Mouse (Mus musculus) mouse trophoblast stem cell (cell line): Measurements from ENCODE around the gene Gucy2e.

Source experiments
- in situ Hi-C, 2 experiments: fragments of 300-500 bp; cut with MseI, MboI; formaldehyde crosslinking; loops; 2 replicates in 1 of 2; 3 replicates in 1 of 2; pipeline ENCODE4 v1.15.1; 2025

Gene Gucy2e

DNA sequence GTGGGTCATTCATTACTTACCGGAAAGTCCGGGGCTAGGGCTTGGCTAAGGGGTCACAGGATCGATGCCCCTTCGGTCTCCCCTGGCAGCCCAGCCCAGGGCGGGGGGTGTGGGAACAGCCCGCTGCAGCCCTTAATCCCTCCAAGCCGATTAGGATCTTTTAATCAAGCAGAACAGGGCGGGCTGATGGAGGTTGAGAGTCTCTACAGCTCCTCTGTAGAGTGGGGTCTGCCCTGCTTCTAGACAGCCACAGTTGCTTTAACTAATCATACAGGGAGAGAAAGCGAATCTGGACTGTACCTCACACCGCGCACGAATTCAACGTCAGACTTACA lies at the start of gene Gucy2e:
Gene Gucy2e, minus strand, starts transcription at position 111 of the 335 bp plus-strand sequence.
- in situ Hi-C loops = no loop called here

DNA sequence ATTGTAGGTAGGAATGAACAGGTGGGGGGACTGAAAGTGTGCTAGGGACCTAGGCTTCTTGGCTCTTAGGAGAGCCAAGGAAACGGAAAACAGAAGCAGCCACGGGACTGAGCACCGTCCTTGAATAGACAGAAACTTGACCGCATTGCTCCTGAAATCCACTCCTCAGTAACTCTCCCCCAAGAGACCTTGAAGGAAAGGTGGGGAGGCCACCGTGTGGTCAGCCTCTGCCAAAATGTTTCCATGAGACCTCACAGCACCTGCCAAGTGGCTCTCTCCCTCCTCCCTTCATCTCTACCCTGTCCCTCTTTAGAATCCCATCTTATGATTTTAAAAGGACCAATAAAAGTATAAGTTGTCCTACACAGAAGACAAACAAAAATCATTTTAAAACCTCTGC lies 40.4 kb upstream of the Gucy2e start:
- in situ Hi-C loops = no loop called here

DNA sequence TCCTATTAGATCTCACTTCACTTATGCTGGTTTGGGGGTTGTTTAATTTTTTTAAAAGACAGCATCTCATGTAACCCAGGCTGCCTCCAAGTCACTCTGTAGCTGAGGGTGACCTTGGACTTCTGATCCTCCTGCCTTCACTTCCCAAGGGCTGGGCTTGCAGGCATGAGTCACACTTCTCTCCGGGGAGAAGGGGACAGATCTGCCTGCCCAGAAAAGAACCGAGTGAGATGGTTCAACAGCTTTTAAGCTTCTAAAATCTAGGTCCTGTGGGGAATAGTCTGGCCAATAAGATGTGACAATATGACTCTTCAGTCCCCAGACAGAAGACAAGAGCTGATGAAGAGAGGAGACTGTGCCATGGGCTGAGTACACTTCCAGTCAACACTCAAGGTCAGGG lies 39.2 kb upstream of the Gucy2e start:
- in situ Hi-C loops = no loop called here

DNA sequence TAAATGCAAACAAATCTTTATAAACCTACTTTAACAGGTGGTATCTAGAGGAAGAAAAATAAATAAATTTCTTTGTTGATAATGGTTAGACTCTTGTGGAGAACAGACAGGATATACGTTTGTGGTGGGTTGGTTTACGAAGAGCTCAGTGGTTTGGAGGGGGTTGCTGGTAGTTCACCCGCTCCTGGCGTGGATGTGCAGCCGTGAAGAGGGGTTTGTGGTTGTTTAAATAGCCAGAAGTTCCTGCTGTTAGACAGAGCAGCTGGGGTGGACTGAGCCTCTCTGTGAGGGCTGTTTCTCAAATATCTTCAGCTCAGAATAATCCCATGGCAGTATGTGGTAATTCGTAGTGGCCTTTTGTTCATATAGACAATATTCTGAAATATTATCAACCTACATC lies 38.8 kb upstream of the Gucy2e start:
- in situ Hi-C loops = no loop called here

DNA sequence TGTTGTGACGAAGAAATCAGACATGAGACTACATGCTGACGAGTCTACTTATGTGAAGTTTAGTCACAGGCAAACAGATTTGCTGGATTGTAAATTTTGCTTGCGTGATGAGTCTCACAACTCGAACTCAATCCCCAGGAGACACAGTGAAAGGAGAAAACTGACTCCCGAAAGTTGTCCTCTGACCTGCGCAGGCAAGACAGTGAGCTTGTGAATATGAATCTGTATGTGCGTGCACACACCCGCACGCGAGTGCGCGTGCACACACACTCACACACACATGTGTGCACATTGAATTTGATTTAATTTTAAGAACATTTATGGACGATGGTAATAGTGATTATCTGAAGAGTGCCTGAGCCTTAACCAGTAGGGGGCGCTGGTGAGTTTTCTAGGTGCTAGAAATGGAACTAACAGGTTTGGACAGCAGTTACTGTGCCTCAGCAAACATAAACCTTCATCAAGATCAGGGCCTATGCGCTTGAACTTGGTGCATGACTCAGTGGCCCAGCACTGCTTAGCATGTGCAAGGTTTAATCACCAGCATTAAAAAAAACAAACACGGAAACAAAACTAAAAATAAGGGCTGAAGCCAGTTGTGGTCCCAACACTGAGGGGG lies 35.4 kb upstream of the Gucy2e start:
- in situ Hi-C loops = loop anchor here (25.0 kb wide), 1 partner anchor 240 kb away; no protein-coding TSS in a partner anchor

DNA sequence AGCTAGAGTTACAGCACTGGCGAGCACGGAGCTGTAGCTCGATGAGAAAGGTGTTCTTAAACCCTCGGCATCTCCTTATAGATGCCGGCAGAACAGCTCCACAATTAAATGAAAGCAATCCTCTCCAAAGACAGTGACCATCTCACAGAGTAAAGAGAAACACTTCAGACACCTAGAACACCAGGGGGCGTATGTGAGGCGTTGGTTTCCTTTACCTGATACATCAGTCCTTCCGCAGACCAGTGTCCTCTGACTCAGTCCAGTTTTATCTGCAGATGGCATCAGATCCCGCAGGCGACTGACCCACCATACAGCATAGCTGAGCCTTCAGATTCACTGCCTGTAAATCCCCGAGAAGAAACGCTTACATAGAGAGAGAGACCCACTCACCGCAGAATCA lies 32.7 kb upstream of the Gucy2e start:
- in situ Hi-C loops = loop anchor here (5.0 to 25.0 kb wide), 2 partner anchors 118 to 243 kb away; no protein-coding TSS in a partner anchor

DNA sequence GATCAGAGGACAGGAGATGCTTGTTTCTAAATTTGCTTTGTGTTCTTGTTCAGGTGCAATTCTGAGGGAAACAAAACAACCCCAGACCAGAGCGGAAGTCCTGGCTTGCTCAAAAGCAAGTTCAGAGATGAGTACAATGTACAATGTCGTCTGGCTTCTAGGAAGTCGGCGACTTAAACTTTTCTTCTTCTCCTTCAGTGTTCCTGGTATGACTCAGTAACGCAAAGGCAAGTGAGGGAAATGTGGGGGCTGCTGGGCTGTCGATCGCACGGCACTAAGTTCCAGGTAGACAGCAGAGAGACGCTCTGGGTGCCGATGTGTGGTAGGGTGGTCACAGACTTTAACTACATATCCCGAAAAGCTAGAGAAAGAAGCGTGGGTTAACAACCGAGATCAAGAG lies 31.3 kb upstream of the Gucy2e start:
- in situ Hi-C loops = loop anchor here (5.0 to 25.0 kb wide), 2 partner anchors 119 to 244 kb away; no protein-coding TSS in a partner anchor

DNA sequence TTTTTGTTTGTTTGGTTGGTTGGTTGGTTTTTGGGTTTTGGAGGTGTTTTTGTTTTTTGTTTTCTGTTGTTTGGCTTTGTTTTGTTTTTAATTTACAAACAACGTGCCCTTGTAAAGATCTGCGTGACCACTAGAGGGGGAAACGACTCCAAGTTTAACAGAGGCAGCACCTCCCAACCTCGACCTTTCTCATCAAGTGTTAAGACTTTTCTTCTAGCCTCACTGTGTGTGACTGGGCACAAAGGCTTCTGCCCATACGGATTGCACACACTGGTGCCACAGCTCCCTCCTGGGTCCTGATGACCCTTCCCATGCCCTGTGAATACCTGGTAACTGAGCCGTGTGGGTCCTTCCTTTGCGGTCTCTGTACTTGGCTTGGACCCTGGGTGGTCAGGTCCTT lies 30.5 kb upstream of the Gucy2e start:
- in situ Hi-C loops = loop anchor here (5.0 to 25.0 kb wide), 2 partner anchors 120 to 245 kb away; no protein-coding TSS in a partner anchor

DNA sequence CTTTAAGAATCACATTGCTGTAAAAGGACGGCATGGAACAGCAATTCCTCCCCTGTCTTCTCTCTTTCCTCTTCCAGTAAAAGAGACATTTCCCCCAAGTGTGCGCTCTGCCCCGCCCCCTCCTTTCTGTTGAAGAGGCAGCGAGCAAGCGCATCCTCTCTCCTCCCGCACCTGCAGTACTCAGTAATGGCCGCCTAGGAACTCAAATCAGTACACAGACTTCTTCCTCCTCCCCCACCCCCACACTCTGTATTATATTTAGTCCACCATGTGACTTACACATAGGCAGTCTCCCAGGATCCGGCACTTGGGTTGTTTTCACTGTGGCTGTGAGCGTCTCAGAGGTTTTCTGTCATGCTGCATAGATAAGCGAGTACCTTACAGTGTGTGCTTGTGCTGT lies 29.4 kb upstream of the Gucy2e start:
- in situ Hi-C loops = loop anchor here (5.0 to 25.0 kb wide), 2 partner anchors 121 to 246 kb away; no protein-coding TSS in a partner anchor

DNA sequence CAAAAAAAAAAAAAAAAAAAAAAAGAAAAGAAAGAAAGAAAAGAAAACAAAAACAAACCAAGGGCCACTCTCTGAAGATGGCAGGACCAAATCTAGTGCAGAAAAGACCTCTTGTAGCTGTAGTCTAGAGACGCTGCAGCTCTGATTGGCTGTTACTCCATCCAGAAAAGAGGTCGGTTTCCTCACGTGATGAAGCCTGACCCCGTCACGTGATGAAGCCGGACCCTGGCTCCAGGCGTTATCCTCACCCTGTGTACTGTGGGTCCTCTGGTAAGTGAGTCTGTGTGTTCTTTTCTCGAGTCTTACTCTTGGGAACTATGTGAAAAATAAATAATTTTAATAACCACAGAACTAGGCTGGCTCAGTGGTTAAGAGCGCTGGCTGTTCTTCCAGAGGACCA lies 28.6 kb upstream of the Gucy2e start:
- in situ Hi-C loops = loop anchor here (5.0 to 25.0 kb wide), 2 partner anchors 122 to 247 kb away; no protein-coding TSS in a partner anchor

DNA sequence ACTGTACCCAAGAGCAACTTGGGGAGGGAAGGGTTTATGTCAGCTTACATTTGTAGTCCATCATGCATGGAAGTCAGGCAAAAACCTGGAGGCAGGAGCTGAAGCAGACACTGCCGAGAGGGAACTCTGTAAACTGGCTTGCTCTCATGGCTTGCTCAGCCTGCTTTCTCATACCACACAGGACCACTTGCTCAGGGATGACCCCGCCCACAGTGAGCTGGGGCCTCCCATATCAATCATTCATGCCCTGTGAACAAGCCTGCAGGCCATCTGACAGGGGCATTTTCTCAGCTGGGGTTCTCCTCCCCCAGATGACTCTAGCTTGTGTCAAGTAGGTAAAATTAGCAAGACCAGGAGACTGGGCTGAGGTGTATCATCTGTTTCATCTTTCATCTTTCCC lies 27.4 kb upstream of the Gucy2e start:
- in situ Hi-C loops = loop anchor here (5.0 to 25.0 kb wide), 2 partner anchors 123 to 248 kb away; no protein-coding TSS in a partner anchor

DNA sequence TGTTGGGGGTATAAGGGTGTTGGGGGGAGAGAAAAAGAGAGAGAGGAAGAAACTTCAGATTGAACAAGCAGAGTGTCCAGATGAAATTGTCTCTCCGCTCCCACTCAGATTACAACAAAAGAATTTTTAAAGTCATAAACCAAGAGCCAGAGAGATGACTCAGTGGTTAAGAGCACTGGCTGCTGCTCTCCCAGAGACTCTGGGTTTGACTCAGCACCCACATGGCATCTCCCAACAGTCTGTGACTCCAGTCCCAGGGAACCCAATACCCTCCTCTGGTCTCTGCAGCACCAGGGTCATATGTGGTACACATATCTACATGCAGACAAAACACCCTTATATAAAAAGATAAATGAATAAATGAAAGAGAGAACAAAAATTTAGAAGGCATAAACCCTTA lies 23.3 kb upstream of the Gucy2e start:
- in situ Hi-C loops = loop anchor here (5.0 to 25.0 kb wide), 2 partner anchors 127 to 252 kb away; no protein-coding TSS in a partner anchor

DNA sequence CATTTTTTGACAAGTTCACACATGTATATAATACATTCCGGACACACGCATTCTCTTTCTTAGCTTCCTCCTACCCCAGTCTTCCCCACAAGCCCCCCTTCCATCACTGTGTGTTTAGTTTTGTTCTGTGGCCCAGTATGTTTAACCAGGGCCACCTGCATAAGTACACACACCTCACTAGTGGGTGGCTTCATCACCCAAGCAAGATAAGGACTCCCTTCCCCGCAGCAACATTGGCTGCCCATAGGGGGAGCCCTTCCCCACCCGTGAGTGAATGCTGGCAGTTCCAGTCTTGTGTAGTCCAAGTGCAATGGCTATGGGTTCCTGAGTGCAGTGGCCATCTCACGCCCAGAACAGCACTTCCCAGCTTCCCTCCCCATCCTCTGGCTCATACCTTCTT lies 21.5 kb upstream of the Gucy2e start:
- in situ Hi-C loops = loop anchor here (25.0 kb wide), 1 partner anchor 254 kb away; no protein-coding TSS in a partner anchor

DNA sequence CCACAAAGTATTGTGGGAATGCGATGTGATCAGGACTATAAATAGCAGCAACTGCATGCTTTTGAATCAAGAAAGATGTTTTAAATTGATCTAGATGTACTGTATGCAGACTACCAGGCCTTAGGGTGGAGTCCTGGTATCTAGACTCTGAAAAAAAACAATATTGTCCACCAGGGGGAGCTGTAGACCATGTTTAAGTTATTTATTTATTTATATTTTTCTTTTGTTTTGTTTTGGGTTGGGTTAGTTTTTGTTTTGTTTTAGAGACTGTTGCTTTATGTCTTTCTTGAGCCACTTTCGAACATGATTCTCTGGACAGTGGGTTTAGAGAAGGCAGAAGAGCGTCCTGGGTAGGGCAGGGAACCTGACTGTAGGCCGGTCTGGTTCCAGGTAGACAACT lies 21.0 kb upstream of the Gucy2e start:
- in situ Hi-C loops = loop anchor here (25.0 kb wide), 1 partner anchor 254 kb away; no protein-coding TSS in a partner anchor

DNA sequence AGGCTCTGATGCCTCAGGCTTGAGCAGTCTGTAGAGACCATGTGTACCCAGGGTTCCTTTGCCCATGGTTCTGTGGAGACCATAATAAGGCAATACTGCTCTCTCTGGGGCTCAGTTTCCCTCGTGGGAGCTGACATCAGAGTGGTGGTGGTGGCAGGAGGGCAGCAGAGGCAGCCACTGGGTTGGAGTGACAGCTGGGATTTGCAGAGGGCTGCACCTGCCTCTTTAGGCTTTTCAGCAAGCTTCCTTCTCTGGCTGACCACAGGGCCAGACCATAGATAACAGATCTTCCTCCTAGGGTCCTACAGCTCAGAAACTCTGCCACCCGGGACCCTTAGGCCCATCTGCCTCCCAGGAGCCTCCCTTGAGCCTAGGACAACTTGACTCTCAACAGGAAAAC lies 20.2 kb upstream of the Gucy2e start:
- in situ Hi-C loops = loop anchor here (25.0 kb wide), 1 partner anchor 255 kb away; no protein-coding TSS in a partner anchor

DNA sequence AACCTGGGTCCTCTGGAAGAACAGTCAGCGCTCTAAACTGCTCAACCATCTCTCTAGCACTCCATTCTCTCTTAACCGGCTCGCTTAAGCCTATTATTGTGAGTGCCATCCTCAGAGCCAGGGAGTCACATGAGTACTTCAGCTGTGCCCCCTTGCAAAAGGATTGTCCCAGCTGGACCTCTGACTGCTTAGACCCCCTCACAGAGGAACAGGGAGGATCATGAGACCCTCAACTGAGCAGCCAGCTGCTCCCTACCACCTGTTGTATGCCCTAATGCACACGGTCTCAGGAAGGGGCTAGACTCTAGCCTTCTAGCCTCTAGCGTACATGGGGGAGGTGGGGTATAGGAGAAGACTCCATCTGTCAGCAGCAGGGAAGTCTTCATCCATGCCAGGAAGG lies 18.0 kb upstream of the Gucy2e start:
- in situ Hi-C loops = loop anchor here (25.0 kb wide), 1 partner anchor 257 kb away; no protein-coding TSS in a partner anchor

DNA sequence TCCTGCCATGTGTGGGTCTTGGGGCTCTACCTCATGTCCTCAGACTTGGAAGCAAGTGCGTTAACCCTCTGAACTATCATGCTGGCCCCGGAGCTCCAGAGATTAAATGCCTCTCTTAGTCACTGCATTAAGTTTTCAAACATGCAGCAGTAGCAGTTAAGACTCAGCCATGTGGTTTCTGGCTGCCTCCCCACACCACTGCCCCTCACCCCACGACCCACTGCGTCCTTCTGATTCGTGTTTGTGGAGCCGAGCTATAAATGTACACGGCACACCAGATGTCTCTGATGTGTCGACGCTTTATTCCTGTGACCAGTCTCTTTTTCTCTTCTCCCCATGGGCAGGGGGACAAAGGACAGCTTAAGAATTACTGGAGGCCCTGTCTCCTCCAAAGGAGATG lies 16.3 kb upstream of the Gucy2e start:
- in situ Hi-C loops = loop anchor here (25.0 kb wide), 1 partner anchor 259 kb away; no protein-coding TSS in a partner anchor

DNA sequence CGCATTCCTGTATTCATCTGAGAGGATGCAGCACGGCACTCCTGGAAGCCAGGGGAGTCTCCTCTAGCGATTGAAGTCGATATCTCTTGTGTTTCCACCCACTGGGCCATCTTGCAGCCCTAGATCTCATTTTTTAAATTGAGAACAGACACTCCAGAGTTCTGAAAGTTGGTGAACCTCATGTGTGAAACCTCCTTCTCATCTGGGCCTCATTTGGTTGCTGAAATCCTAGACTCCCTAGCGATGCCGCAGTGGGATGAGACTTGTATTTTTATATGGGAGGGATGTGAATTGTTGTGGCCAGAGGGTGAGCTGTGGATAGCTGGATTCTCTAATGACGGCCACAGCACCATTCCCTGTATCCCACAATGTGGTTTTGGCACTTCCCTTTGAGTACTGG lies 15.1 kb upstream of the Gucy2e start:
- in situ Hi-C loops = loop anchor here (25.0 kb wide), 1 partner anchor 260 kb away; no protein-coding TSS in a partner anchor

DNA sequence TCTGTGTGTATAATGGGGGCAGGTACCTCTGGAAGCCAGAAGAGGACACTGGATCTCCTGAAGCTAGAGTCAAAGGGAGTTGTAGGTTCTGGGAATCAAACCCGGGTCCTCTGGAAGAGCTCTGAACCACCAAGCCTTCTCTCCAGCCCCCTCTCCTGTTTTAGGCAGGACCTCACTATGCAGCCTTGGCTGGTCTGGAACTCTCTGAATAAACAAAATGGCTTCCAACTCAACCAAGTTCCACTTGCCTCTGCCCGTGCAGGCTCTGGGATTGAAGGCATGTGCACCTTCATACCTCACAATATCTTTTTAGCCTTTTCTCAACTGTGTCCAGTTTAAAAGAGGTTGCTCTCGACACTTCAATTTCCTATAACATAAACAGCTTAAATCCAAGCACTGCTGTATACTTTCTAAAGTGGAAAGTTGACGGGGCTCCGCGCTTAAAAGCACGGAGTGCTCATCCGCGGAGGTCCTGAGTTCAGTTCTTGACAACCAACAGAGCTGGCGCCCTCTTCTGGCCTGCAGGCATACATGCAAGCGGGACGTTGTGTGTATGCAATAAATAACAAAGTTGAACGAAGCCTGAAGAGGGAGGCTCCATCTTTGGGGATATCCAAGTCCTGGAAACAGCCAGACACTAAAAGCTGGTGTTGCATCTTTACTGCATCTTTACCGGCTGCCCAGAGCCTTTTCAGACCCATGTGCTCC lies 14.5 kb upstream of the Gucy2e start:
- in situ Hi-C loops = loop anchor here (25.0 kb wide), 1 partner anchor 261 kb away; no protein-coding TSS in a partner anchor

DNA sequence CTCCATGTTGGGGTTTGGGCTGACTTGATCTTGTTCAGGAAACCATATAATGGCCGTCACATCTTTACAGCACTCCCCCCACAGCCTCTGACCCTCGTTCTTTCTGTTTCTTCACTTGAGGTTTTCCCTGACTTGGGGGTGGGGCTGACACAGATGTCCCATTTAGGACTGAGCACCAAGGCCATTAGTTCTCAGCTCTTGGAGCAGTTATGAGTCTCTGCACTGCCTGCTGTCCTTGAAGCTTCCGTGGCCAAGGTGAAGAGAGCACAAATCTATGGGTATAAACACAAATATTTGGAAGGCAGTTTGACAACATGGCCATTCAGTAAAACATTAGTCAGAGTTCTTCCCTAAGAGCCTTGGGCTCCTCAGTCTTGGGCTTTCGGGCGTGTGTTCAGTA lies 13.3 kb upstream of the Gucy2e start:
- in situ Hi-C loops = loop anchor here (25.0 kb wide), 1 partner anchor 262 kb away; no protein-coding TSS in a partner anchor

DNA sequence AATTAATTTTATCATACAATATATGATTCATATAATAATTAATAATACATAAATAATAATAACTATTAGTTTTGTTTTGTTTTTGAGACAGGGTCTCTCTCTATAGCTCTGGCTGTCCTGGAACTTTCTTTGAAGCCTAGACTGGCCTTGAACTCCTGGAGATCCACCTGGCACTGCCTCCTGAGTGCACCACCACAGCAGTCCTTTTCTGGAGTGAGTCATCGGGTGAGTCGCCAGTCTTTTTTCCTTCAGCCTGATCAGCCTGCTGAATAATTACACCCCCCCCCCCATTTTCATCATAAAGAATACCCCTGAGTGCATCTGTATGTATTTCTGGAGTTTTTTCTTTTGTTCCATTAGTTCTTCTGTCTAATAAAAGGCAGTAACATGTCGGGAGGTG lies 12.3 kb upstream of the Gucy2e start:
- in situ Hi-C loops = loop anchor here in 1 of 2 experiments (5.0 kb wide), 1 partner anchor 57 kb away; no protein-coding TSS in a partner anchor

DNA sequence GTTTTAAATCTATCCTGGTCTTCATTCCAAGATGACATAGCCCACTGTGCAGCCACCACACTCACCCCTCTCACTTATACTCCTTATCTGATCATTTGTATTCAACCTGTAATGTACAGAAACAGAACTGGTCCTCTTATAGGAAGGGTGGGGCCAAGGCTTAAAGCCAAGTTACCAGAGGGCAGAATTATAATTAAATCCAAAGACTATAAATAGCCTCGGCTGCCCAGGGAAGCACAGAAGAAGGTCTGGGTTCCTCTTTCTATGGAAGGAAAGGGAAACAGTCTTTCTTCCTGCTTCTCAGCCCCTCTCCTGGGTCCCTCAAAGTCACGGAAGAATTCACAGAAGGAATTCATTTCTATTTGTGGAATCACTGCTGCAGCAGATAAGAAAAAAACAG lies 8.8 kb upstream of the Gucy2e start:
- in situ Hi-C loops = loop anchor here in 1 of 2 experiments (5.0 kb wide), 1 partner anchor 53 kb away; no protein-coding TSS in a partner anchor
